Mouse (Mus musculus): Measurements from ENCODE around the gene Ciapin1. TPM values are rescaled to one million over a fixed set of nuclear protein-coding genes. Genes with fewer than 3 reads are reported as not detected.

The Ciapin1 gene
- polyA plus RNA-seq, 3 experiments from 2014 or later = 107 to 149 (median 110) TPM

DNA sequence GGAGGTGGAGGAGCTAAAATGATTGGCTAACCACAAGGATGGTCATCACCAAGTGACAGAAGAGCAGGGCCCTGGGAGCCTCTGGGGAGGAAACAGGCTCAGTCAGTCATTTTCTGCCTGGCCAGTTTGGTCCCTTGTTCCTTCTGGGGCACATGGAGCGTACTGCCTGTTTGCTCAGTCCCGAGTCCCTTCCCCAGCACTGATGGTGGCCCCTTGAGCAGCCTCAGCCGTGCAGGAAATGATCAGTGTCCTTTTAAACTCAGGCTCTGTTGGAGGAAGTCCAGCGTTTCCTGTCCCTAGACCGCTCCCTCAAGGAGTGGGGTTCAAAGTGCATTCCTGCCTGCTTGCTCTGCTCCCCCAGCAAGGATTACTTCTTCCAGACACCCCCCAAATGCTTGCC is 59.7 kb downstream of the Ciapin1 start:
- ATAC-seq = no peak

DNA sequence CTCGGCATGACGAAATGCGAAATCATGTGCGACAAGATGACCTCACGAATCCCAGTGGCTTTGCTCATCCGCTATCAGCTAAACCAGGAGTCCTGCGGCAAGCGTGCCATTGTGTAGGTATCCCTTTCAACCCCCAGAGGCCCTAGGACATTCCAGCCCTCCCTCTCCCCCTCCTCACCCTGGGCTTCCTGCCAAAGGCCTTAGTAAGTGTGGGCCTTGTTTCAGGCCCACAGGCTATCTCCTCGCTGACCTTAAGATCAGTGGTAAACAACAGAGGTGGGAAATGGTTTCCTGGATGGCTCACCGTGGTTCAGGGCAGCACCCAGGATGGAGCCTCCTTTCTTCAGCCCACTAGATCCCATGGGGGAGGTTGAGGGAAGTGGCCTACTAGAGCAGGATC is 60.1 kb downstream of the Ciapin1 start:
- ATAC-seq = no peak

DNA sequence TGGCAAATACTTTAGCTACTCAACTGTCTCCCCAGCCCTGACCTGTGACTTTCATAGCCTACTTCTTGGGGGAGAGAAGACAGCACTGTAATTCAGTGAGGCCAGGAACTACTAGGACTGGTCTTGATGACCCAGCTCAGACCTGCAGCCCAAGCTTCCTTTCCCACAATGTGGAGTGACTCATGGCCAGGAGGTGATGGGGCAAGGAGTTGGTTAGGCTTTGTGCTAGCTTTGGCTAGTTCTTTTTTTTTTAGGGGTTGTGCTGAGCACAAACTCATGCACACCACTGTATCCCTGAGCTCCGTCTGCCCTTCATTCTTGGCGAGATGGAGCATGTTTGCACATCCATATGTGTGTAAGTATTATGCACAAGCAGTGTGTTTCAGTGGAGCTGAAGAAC is 61.8 kb downstream of the Ciapin1 start:
- ATAC-seq = no peak

DNA sequence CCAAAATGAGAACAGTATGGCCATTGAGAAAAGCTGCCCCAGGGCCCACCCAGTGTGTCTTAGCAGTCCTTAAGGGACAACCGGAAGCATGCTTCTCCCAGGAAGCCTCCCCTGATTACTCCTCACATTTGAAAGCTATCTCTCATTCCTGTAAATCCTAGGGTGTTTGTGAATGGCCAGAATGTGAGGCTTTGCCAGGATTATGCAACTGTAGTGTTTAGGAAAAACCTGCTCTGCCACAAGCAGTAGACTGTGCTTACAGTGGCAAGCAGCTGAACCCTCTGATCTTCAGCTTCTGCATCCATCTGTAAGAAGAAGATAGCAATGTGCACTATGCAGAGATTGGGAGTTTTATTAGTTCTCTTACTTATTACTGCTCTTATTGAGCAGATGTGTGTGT is 63.6 kb downstream of the Ciapin1 start:
- ATAC-seq = no peak

DNA sequence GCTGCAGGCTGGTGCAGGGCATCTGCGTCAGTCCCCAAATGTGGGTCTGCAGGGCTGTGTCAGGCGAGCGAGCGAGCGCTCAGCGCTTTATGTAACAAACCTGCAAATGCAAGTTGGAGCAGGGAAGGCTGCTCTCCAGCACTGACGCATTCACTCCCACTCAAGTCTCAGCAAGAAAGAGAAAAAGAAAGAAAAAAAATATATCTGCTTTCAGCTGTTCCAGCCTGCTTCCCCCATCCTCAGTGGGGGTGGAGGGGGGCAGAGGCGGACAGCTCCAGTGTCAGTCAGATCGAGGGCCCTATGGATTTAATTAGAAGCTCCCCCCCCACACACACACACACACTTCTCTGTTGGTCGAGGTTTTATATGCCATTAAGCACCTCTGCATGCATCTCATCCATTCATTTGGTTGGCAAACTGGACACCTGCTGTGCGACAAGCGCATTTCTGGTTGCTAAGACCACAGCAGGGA is 64.4 kb downstream of the Ciapin1 start:
- no peak for ATAC-seq

DNA sequence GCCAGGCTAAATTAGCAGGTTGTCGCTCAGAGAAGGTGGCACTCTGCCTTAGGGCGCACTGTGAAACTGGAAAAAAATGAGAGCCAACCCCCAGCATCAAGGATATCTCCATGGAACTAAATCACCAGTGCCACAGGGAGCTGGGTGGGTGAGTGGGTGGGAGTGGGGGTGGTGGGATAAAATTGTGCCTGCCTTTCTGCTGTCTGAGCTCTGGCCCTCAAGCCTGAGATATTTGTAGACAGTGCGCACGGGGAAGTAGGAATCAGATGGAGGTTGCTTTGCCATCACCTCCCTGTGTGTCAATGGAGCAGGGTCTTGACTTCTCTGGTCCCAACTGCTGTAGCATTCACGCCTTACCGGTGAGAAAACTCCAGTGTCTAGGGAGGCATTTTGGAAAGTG is 65.1 kb downstream of the Ciapin1 start:
- ATAC-seq = no peak

DNA sequence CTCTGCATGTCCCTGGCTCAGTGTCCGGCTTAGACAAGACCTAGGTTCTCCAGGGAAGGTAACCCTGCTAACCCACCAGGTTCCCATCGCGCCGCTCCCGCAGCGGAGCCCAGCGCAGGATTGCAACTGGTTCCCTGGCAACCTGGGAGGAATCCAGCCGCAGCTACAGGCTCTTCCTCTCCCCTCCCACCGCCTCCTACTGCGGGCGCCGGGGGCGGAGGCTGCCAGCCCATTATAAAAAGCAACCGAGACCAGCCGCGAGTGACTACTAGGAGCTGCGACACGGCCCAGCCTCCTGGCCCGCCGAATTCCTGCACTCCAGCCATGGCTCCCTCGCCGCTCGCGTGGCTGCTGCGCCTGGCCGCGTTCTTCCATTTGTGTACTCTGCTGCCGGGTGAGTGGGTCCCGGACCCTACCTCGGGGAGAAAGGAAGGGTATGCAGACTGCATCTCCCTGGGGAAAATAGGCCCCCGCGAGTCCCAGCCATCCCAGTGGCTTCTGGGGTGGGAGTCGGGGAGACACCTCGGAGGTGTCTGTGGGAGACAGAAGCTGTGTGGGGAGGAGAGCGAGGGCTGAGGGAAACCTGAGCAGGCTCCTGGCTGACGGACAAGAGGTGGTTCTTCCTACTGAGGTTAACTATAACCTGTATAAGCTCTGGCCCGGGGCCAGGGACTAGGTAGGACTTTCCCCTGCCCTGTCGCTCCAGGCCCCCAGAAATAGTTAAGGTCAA is 66.1 kb downstream of the Ciapin1 start, which contains the start of gene Cx3cl1:
Cx3cl1 (plus strand) TSS at position 69 of the 730 bp plus-strand sequence.
- ATAC-seq = no peak

DNA sequence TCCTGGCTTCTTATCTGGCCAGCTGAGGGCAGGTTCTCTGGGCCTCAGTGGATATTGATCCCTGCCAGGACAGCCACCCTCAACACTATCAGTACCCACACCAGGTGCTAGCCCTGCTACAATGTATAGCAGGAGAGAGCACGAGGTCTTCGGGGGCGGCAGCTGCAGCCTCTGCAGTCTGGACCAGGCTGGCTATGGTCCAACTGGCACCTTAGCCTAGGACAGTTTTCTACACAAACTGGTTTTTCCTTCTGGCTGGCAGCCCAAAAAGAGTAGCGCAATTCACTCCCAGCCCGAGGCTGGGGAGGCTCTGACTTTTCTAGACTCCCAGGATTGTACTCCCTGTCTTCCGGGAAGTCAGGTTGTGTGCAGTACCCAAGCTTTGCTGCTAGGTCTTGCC is 67.2 kb downstream of the Ciapin1 start:
- ATAC-seq = no peak

Other genes with a start within 250 kb of the Ciapin1 start
- gene Rspry1, start 236.4 kb downstream of the Ciapin1 start, polyA plus RNA-seq (2017; shearing (Covaris generic)) = 10 to 100 TPM; 23.1 to 29.3 (median 24.0) TPM
- gene Fam192a, start 236.4 kb downstream of the Ciapin1 start, polyA plus RNA-seq (2017; shearing (Covaris generic)) = 10 to 100 TPM; 52.4 to 89.1 (median 66.9) TPM
- gene Arl2bp, start 171.8 kb downstream of the Ciapin1 start, polyA plus RNA-seq (2017; shearing (Covaris generic)) = 10 to 100 TPM; 24.0 to 32.2 (median 29.5) TPM
- gene Pllp, start 142.1 kb downstream of the Ciapin1 start, polyA plus RNA-seq (2017; shearing (Covaris generic)) = 1 to 10 TPM in 1 of 3 experiments, not detected in 2; 1.0 TPM
- not detected for gene Ccl22, start 92.8 kb downstream of the Ciapin1 start, polyA plus RNA-seq (2017; shearing (Covaris generic))
- gene Cx3cl1, start 66.3 kb downstream of the Ciapin1 start, polyA plus RNA-seq (2017; shearing (Covaris generic)) = under 1 TPM in 1 of 3 experiments, not detected in 2; 0.38 TPM
- gene Ccl17, start 27.9 kb downstream of the Ciapin1 start, polyA plus RNA-seq (2017; shearing (Covaris generic)) = not detected
- gene Coq9, start within 50 bp of the Ciapin1 start, polyA plus RNA-seq (2017; shearing (Covaris generic)) = 10 to 100 TPM; 35.5 to 40.6 (median 37.5) TPM
- 100 to 1,000 TPM in 2 of 3 experiments, 10 to 100 TPM in 1; 85.4 to 108 (median 104) TPM for gene Polr2c, start 19.1 kb upstream of the Ciapin1 start, polyA plus RNA-seq (2017; shearing (Covaris generic))
- under 1 TPM; 0.35 to 0.50 (median 0.50) TPM for gene Dok4, start 38.0 kb upstream of the Ciapin1 start, polyA plus RNA-seq (2017; shearing (Covaris generic))
- gene Ccdc102a, start 79.7 kb upstream of the Ciapin1 start, polyA plus RNA-seq (2017; shearing (Covaris generic)) = 1 to 10 TPM in 1 of 3 experiments, under 1 TPM in 2; 0.24 to 1.0 (median 0.25) TPM
- gene Adgrg5, start 85.3 kb upstream of the Ciapin1 start, polyA plus RNA-seq (2017; shearing (Covaris generic)) = 1 to 10 TPM; 1.8 to 4.3 (median 4.1) TPM
- 1 to 10 TPM in 2 of 3 experiments, under 1 TPM in 1; 0.52 to 5.5 (median 4.5) TPM for gene Adgrg1, start 136.4 kb upstream of the Ciapin1 start, polyA plus RNA-seq (2017; shearing (Covaris generic))
- under 1 TPM in 2 of 3 experiments, not detected in 1; 0.24 to 0.26 TPM for gene Adgrg3, start 179.3 kb upstream of the Ciapin1 start, polyA plus RNA-seq (2017; shearing (Covaris generic))
- not detected for gene Drc7, start 216.7 kb upstream of the Ciapin1 start, polyA plus RNA-seq (2017; shearing (Covaris generic))
- gene Katnb1, start 242.8 kb upstream of the Ciapin1 start, polyA plus RNA-seq (2017; shearing (Covaris generic)) = 10 to 100 TPM; 16.4 to 23.4 (median 17.0) TPM